Mouse (Mus musculus) E14TG2a.4 (cell line): Measurements from ENCODE around the gene Ufc1.

Experiments used
- CTCF ChIP-seq: conservative IDR thresholded peaks from 2 replicates; pipeline ENCODE4 v1.5.1; 2014; ENCODE audit warnings: low read length
- NANOG ChIP-seq: IDR thresholded peaks from 2 replicates; pipeline ENCODE4 v1.6.1; 2014; ENCODE audit warnings: borderline replicate concordance, low read length, mixed read lengths
- POU5F1 ChIP-seq: IDR thresholded peaks from 2 replicates; pipeline ENCODE4 v1.6.1; 2014; ENCODE audit warnings: low read length, borderline replicate concordance

DNA sequence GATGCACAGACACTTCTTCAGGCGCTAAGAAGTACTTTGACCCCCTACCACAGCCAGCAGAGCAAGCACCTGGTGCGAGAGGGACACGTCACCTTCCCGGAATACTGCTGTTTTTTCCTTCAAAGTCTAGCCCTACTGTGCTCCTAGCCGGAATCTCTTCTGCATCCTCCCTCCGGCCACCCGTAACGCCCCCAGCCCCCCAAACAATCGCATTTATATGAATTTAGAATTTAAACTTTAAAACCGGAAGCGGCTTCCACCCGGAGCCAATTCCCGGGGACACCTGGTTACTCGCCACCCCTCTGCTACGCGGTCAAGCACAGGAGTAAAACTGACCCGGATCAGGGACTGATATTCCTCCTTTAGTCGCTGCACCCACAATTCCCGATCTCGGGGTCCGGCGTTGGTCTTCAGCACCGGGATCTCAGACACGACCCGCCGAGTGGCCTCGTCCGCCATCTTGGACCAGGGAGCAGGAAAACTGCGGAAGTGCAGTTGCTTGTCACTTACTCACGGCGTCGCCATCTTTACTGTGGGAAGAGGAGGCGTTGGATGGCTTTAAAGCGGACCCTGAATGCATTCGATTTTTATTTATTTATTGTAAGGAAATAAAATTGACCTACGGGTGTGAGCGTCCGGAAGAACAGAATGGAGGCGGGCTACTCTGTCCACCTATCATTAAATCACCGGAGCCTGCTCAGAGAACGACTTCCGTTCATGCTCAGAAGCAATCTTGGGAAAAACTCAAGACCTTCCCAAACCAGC lies at the start of gene Ufc1:
- TF ChIP-seq POU5F1, result no peak
- no peak for TF ChIP-seq CTCF
- no peak for TF ChIP-seq NANOG
